Mouse (Mus musculus): ENCODE measurements around the gene P3h4. TPM values are rescaled to one million over a fixed set of nuclear protein-coding genes. Genes with fewer than 3 reads are reported as not detected.

P3h4 gene
- 54.3 and 58.3 TPM in 2 replicates for polyA plus RNA-seq (2016; fragmentation: Nextera tagmentation; extraction: Ambion mirVana)

DNA sequence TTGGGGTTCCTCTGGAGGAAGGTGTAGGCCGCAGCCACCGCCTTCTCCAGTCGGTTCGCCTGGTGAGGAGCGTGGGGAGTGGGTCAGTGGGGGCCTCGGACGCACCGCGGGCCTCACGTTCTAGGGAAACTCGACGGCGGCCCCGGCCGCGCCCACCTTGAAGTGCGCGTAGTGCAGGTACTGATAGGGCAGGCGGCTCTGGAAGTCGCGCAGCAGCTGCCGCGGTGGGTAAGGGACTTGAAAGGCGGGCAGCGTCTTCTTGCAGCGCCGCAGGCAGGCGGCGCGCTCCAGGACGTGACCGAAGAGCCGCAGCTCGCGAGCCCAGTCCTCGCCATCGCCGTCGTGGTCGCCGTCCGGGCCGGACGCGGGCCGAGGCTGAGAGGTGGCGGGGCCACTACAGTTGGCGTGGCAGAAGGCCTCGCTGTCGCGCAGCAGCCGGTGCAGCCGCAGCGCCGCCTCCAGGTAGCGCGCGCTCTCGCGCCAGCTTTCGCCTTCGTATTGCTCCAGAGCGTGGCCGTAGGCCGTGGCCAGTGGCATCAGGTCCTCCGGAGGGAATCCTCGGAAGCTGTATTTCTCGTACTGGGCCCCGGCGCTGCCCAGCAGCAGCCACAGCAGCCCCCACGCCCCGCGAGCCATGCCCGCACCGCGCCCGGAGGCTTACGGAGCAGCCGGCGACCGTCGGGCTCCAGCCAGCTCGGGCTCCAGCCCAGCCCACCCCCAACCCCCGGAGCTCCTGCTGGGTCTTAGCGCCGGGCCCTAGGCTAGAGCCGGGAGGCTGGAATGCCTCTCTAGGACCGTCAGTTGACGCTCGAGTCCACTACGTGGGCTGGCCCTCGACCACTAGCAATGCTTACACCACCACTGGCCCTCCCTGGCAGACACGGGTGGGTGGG is at the start of gene P3h4:
Gene P3h4 (minus strand): TSS at position 816 of the 893 bp plus-strand sequence.
- no peaks in the 10 kb centered on the region for H3K9me3 ChIP-seq
- no peaks in the 10 kb centered on the region for H3K27me3 ChIP-seq
- peak within 1 kb of the TSS; percentile 87 for H3K9ac ChIP-seq (replicated peaks)
- H3K27ac ChIP-seq: peak within 1 kb of the TSS; percentile 97
- ATAC-seq (ENCODE audit: insufficient number of reproducible peaks, insufficient read depth, low FRiP score, low TSS enrichment, low read depth): peak; percentile 93
- peak within 1 kb of the TSS; percentile 77 for H3K4me3 ChIP-seq (replicated peaks)
- H3K4me1 ChIP-seq (replicated peaks): peaks cover 42% of the 10 kb centered on the region
- H3K36me3 ChIP-seq: peaks cover 31% of the 10 kb centered on the region
- peak within 1 kb of the TSS; percentile 86 for H3K4me2 ChIP-seq
- WGBS: 1% methylated on average over 93 of the region's 93 CpGs

DNA sequence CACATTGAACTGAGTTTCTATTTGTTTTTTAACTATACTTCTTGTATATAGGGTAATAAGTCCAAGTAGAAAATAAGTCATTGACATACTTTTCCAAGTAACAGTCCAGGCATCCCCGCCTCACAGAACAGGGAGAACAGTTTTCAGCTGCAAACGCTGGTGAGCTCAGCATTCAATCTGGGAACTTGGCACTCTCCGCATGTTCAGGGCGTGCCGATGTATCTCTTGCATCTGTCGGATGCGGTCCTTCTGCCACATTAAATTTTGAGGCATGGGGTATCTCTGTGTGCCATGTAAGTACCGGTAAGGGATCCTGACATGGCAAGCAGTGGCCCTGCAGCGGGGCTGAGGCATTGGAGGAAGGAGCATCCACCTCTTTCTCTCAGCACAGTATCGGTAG is 48.1 kb upstream of the P3h4 start:
- H3K9me3 ChIP-seq: no peaks in the 10 kb centered on the region
- no peaks in the 10 kb centered on the region for H3K4me1 ChIP-seq (replicated peaks)
- no peak overlapping the region for H3K4me3 ChIP-seq (replicated peaks)
- no peak overlapping the region for H3K9ac ChIP-seq (replicated peaks)
- H3K27ac ChIP-seq: no peak overlapping the region
- WGBS: 94% methylated on average over 10 of the region's 10 CpGs
- no peaks in the 10 kb centered on the region for H3K27me3 ChIP-seq
- ATAC-seq (ENCODE audit: insufficient number of reproducible peaks, insufficient read depth, low FRiP score, low TSS enrichment, low read depth): no peak
- H3K36me3 ChIP-seq: peaks cover 52% of the 10 kb centered on the region
- H3K4me2 ChIP-seq: no peak overlapping the region

DNA sequence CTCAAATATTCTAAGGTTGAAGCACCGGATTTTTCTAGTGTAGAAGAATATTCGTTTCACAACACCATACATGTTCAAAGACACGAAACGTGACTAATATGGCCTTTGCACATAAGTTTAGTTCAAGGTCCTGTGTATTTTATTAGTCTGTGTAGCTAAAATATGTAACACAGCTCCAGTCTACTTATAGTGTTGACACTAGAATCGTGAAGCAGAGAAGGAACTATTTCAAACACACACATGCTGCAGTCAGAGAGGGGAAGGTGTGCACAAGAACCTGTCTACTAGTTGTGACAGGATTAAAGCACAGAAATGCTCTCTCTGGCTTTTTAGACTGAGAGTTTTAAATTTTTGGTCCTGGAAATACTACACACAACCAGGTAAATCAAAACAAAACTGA is 43.1 kb upstream of the P3h4 start:
- Histone ChIP-seq H3K4me3 (replicated peaks) (no peak overlapping the region), H3K4me2 (no peak overlapping the region), H3K27me3 (no peaks in the 10 kb centered on the region), H3K9ac (replicated peaks) (no peak overlapping the region), H3K36me3 (peaks cover 54% of the 10 kb centered on the region), H3K4me1 (replicated peaks) (no peaks in the 10 kb centered on the region), H3K27ac (no peak overlapping the region), H3K9me3 (0 out of 2 replicates have a peak, but pooled peaks cover 2% of the 10 kb centered on the region)
- 91% methylated on average over 5 of the region's 5 CpGs for WGBS
- ATAC-seq (ENCODE audit: insufficient number of reproducible peaks, insufficient read depth, low FRiP score, low TSS enrichment, low read depth): no peak

DNA sequence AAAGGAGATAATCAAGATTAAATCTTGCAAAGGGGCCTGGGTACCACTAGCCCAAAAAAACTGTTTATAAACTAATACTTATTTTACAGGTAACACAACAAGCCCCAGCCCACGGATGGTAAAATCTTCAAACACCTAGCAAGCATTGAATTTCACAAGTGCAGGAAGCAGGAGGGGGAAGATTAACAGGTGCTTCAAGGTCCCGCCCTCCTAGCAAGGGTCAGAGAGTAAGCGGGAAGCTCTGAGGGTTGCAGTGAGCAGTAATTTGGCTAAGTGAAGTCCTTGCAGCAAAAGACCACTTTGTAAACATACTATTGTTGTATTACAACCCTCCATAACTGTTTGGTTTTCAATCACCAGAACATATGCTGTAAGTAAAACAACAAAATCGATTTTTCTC is 42.6 kb upstream of the P3h4 start:
- peaks cover 52% of the 10 kb centered on the region for H3K36me3 ChIP-seq
- H3K27me3 ChIP-seq: no peaks in the 10 kb centered on the region
- H3K4me2 ChIP-seq: no peak overlapping the region
- no peaks in the 10 kb centered on the region for H3K4me1 ChIP-seq (replicated peaks)
- 79% methylated on average over 4 of the region's 4 CpGs for WGBS
- no peak overlapping the region for H3K27ac ChIP-seq
- no peak for ATAC-seq (ENCODE audit: insufficient number of reproducible peaks, insufficient read depth, low FRiP score, low TSS enrichment, low read depth)
- 0 out of 2 replicates have a peak, but pooled peaks cover 6% of the 10 kb centered on the region for H3K9me3 ChIP-seq
- H3K9ac ChIP-seq (replicated peaks): no peak overlapping the region
- no peak overlapping the region for H3K4me3 ChIP-seq (replicated peaks)

DNA sequence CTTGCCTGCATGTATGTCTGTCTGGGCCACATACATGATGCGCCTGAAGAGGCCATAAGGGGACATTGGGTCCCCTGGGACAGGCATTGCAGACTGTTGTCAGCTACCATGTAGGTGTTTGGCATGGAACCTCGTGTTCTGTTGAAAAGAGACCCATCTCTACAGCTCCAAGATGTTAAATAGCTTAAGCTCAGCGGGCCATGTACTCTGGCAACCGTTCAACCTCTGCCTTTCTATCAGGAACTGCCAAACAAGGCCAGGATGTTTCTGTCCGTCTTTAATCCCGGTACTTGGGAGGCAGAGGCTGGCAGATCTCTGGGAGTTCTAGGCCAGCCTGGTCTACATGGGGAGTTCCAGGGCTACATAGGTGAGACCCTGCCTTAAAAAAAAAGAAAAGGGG is 28.0 kb upstream of the P3h4 start:
- H3K27ac ChIP-seq: no peak overlapping the region
- peaks cover 16% of the 10 kb centered on the region for H3K36me3 ChIP-seq
- H3K4me2 ChIP-seq: no peak overlapping the region
- 91% methylated on average over 6 of the region's 6 CpGs for WGBS
- ATAC-seq (ENCODE audit: insufficient number of reproducible peaks, insufficient read depth, low FRiP score, low TSS enrichment, low read depth): no peak
- no peak overlapping the region for H3K4me3 ChIP-seq (replicated peaks)
- H3K27me3 ChIP-seq: no peaks in the 10 kb centered on the region
- H3K9ac ChIP-seq (replicated peaks): no peak overlapping the region
- H3K9me3 ChIP-seq: no peaks in the 10 kb centered on the region
- peaks cover 12% of the 10 kb centered on the region for H3K4me1 ChIP-seq (replicated peaks)

DNA sequence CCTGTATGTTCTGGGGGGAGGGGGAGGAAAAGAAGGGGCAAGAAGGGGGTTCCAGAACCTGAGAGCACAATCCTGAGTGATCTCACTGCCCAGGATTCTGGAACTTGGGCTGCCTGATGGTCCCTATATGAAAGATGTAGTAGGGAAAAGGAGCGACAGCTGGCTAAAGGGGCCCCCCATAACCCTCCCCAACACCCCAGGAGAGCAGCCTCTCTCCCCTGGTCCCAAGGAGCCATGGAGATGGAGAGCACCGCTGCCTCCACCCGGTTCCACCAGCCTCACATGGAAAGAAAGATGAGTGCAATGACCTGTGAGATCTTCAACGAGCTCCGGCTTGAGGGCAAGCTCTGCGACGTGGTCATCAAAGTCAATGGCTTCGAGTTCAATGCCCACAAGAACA is 27.2 kb upstream of the P3h4 start, which contains the start of the genes Nt5c3b and Klhl10:
Gene Nt5c3b (minus strand): TSS at position 12 of the 400 bp plus-strand sequence.
Gene Klhl10 (plus strand): TSS at position 121 of the 400 bp plus-strand sequence.
- Histone ChIP-seq H3K9me3 (no peaks in the 10 kb centered on the region), H3K9ac (replicated peaks) (peak within 1 kb of the TSS; percentile 94), H3K4me3 (replicated peaks) (peak within 1 kb of the TSS; percentile 85), H3K27ac (peak within 1 kb of the TSS; percentile 73), H3K4me1 (replicated peaks) (peaks cover 12% of the 10 kb centered on the region), H3K4me2 (peak within 1 kb of the TSS; percentile 72), H3K36me3 (peaks cover 24% of the 10 kb centered on the region), H3K27me3 (no peaks in the 10 kb centered on the region)
- WGBS: 88% methylated on average over 8 of the region's 8 CpGs
- ATAC-seq (ENCODE audit: insufficient number of reproducible peaks, insufficient read depth, low FRiP score, low TSS enrichment, low read depth): no peak

DNA sequence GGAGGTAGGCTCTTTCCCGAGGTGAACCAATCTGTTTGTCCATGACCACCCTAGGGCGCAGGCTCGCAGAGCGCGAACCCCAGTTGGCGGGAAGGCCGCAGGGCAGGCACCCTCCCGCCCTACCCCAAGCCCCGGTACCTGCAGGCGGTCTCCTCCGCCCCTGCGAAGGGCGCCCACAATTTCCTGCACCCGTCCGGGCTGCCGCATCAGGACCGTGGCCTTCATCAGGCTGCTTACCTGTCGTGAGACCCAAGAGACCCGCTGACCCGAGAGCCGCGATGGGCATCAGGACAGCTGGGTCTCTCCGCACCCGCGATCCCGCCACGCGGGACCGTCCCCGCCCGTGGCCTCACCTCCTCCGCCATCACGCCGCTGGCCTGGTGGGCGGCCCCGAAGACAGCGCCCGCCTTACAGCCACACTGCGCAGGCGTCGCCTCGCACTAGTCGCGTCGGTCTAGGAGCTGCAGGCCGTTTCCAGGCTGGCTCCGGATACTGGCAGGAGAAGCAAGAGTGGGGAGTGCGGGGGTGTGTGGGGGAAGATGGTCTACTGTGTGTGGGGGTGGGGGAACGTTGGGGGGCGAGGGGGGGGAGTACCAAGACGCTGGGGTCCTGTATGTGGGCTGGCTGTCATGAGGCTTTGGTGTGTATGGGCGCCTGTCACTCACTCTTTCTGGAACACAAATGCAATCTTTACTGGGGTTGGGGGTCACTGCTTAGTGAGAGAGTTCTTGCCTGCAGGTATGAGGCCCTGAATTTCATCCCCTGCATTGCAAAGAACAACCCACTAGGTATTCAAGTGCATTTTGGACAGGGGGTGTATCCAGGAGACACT is 26.3 kb upstream of the P3h4 start:
- Histone ChIP-seq H3K4me3 (replicated peaks) (peak overlapping the region; percentile 85), H3K9ac (replicated peaks) (peak overlapping the region; percentile 94), H3K4me2 (peak overlapping the region; percentile 72), H3K27me3 (no peaks in the 10 kb centered on the region), H3K27ac (peak overlapping the region; percentile 73), H3K36me3 (peaks cover 33% of the 10 kb centered on the region), H3K9me3 (no peaks in the 10 kb centered on the region), H3K4me1 (replicated peaks) (peaks cover 12% of the 10 kb centered on the region)
- WGBS: 1% methylated on average over 52 of the region's 52 CpGs
- ATAC-seq (ENCODE audit: insufficient number of reproducible peaks, insufficient read depth, low FRiP score, low TSS enrichment, low read depth): peak; percentile 94

DNA sequence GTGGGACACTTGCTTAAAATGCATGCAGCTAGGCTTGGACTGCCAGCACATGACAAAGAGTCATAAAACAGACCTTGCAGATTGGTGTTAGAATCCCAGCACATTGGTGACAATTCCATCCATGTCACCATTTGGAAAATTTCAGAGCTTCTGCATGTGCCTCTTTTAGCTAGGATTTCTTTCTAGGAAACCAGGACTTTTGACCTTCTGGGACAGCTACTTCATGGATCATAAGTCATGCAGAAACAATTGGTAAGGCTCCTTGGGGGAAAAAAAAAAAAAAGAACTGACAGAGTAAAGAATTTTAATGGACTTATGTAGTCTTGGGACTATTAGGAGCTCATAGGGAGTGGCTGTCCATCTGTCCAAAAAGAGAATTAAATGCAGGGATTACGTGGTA is 23.3 kb upstream of the P3h4 start:
- 97% methylated on average over 1 of the region's 1 CpGs for WGBS

DNA sequence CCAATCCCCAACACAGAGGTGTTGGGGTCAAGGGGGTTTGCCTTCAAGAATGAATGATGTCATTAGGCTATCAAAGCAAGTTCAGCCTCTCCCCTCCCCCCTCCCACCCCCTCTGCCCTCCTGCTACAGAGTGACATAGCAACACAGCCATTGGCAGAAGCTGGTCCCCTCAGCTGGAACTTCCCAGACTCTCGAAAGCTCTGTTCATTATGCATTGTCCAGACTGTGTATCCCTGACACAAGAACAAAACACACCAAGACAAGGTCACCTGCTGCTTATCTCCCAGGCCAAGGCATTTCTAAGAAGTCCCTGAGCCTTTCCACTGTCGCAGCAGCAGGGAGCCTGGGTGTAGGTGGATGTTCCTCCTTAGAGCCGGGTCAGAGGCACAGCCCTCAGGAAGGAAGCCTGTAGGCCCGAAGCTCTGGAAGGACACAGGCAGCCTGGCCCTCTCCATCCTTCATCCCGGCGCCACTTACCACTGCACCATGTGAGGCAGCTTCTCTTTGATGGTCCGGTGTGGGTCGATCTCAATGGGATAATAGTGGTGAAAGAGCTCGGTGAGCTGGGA is 21.1 kb upstream of the P3h4 start:
- Histone ChIP-seq H3K27ac (no peak overlapping the region), H3K36me3 (peaks cover 79% of the 10 kb centered on the region), H3K4me3 (replicated peaks) (no peak overlapping the region), H3K9ac (replicated peaks) (no peak overlapping the region; the same call in 1 of the 2 replicates), H3K4me2 (no peak overlapping the region), H3K4me1 (replicated peaks) (peaks cover 6% of the 10 kb centered on the region), H3K9me3 (no peaks in the 10 kb centered on the region), H3K27me3 (no peaks in the 10 kb centered on the region)
- WGBS: 84% methylated on average over 9 of the region's 9 CpGs
- ATAC-seq (ENCODE audit: insufficient number of reproducible peaks, insufficient read depth, low FRiP score, low TSS enrichment, low read depth): no peak

More for the DNA sequence above, 23.3 kb upstream of the P3h4 start:
- H3K9ac ChIP-seq (replicated peaks): no peak overlapping the region
- H3K4me2 ChIP-seq: no peak overlapping the region
- H3K9me3 ChIP-seq: no peaks in the 10 kb centered on the region
- peaks cover 59% of the 10 kb centered on the region for H3K36me3 ChIP-seq
- no peaks in the 10 kb centered on the region for H3K27me3 ChIP-seq
- peaks cover 12% of the 10 kb centered on the region for H3K4me1 ChIP-seq (replicated peaks)
- H3K27ac ChIP-seq: no peak overlapping the region
- no peak overlapping the region for H3K4me3 ChIP-seq (replicated peaks)
- no peak for ATAC-seq (ENCODE audit: insufficient number of reproducible peaks, insufficient read depth, low FRiP score, low TSS enrichment, low read depth)

DNA sequence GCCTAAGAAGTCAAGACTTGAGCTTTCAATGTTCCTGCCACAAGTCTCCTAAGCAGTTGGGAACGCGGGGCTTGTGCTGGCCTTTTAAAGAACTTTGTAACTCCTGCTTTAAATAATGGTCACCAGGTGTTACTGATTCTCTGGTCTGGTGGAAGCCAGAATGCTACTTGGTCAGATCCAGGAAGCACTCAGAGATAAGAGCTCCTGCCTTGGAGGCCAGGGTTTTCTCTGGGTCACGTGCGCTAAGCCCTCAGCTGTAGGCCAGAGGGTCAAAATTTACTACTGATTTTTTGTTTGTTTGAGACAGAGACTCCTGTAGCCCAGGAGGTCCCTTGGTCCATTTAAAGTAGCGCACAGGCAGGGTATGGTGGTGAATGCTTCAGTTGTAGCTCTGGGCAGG is 17.4 kb upstream of the P3h4 start:
- Histone ChIP-seq H3K9ac (replicated peaks) (no peak overlapping the region), H3K4me2 (no peak overlapping the region), H3K4me1 (replicated peaks) (no peaks in the 10 kb centered on the region), H3K9me3 (no peaks in the 10 kb centered on the region), H3K4me3 (replicated peaks) (no peak overlapping the region), H3K27me3 (no peaks in the 10 kb centered on the region), H3K27ac (no peak overlapping the region), H3K36me3 (peaks cover 88% of the 10 kb centered on the region)
- ATAC-seq (ENCODE audit: insufficient number of reproducible peaks, insufficient read depth, low FRiP score, low TSS enrichment, low read depth): no peak
- WGBS: 87% methylated on average over 5 of the region's 5 CpGs

DNA sequence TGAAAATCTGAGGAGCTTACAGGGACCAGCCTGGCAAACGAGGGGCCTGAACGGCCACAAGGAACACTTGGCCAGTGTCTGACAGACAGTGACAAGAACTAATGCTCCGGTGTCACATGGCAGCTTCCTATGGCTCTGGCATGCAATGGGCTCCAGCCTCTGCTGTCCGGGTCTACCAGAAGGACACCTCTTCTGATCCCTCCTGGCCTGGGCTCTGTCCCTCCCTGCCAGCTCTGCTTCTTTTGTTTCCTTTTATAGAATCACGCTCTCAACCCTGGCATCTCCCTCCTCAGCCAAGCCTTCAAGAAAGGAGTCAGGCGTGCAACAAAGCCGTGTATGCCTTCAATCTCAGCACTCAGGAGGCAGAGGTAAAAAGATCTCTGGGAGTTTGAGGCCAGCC is 15.4 kb upstream of the P3h4 start:
- H3K36me3 ChIP-seq: peaks cover 84% of the 10 kb centered on the region

More for the DNA sequence above, 15.4 kb upstream of the P3h4 start:
- ATAC-seq (ENCODE audit: insufficient number of reproducible peaks, insufficient read depth, low FRiP score, low TSS enrichment, low read depth): no peak
- no peak overlapping the region for H3K4me2 ChIP-seq
- no peak overlapping the region for H3K9ac ChIP-seq (replicated peaks)
- H3K4me3 ChIP-seq (replicated peaks): no peak overlapping the region
- H3K27me3 ChIP-seq: no peaks in the 10 kb centered on the region
- H3K4me1 ChIP-seq (replicated peaks): no peaks in the 10 kb centered on the region
- 90% methylated on average over 7 of the region's 7 CpGs for WGBS
- no peak overlapping the region for H3K27ac ChIP-seq
- H3K9me3 ChIP-seq: no peaks in the 10 kb centered on the region
